Mouse (Mus musculus): ENCODE measurements around the gene 4930455H04Rik.

The 4930455H04Rik gene

DNA sequence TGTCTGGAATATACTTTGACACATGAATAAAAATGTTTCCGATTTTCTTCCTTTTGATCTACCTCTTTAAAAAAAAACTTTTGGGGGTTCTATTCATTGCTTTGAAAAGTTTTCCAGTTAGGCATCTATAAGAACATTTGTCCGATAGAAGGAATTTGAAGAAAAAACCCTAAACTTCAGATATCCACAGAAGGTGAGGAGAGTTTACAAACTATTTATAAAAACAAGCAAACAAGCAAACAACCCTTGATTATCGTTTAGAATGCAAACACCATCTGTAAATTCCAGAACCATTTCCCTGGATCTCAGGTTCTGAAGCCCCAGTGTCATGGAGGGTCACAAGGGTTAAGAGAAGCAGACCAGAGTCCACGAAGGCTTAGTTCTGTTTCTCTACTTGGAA, at the start of gene 4930455H04Rik:
Gene 4930455H04Rik, plus strand, starts transcription at position 301 of the 400 bp plus-strand sequence.
- DNase-seq = no peak

GRCm38 (mm10) chr3:116921535-116921934, 46.5 kb upstream of the 4930455H04Rik start:
- DNase-seq = no peak

GRCm38 (mm10) chr3:116923042-116923441, 45.0 kb upstream of the 4930455H04Rik start:
- DNase-seq = no peak

- no peak for DNase-seq
These were observed 39.1 kb upstream of the 4930455H04Rik start for GRCm38 (mm10) chr3:116928994-116929393.

GRCm38 (mm10) chr3:116933158-116933557, 34.9 kb upstream of the 4930455H04Rik start:
- no peak for DNase-seq

DNA sequence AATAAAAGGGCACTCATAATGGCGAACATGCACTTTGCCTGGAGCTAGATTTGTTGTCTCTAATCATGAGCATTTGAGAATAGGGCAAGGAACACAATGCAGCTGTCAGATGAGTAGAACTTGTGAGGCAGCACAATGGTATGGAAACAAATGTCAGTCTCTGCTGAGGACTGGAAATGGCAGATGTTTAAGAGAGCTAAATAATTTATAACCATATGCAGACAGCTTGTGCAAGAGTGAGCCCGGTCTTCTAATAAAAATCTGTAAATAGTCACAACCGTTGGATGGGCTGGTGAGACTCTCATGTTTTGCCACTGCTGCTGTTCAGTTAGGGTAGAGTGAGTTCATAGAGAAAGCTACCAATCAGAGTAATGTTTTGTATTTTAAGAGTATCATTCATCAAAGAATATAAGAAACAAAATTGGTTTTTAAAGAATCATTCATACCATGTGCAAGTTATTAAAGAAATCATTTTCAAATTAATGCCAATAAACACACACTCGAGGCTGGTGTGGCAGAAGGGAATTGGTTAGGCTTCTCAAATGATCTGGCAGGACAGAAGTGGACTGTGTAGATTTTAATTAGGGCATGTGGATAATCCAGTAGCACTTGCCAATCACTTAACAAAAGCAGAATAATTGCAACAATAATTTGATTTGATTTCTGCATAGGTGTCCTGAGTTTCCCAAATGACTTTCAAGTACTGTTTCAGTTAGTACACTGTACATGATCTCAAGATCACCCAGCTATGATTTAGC, 31.0 kb upstream of the 4930455H04Rik start:
- no peak for DNase-seq

DNA sequence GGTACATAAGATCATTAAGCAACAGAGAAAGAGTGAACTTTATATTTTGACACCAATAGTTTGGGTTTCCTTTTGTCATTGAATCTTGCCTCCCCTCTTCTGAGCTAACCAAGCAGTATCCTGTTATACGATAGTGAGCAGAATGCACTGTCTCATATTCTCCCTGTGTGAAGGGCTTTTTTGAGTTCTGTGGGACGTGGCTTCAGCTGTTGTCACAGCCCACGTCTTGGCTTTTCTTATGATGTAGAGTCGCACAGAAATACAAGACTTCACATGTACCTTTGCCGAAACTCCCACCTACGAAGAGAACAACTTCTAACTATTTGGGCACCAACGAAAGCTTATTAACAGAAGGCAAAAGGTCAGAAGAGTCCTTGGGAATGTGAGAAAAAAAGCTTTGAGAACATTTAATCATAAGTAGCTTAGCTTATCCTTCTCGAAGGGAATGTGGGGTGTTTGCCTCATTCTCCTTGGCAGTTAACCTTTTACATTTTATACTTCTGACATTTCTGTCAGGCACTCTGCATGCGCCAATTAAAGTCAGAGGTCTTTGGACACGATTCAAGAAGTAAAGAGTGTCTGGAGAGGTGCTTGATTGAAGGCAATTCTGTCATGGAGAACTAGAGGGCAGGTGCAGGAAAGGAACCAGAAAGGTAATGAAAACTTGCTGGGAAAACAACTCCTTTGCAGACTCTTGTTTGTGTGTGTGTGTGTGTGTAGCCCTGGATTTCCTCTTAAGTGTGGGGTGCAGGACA, 27.1 kb upstream of the 4930455H04Rik start:
- DNase-seq = no peak

DNA sequence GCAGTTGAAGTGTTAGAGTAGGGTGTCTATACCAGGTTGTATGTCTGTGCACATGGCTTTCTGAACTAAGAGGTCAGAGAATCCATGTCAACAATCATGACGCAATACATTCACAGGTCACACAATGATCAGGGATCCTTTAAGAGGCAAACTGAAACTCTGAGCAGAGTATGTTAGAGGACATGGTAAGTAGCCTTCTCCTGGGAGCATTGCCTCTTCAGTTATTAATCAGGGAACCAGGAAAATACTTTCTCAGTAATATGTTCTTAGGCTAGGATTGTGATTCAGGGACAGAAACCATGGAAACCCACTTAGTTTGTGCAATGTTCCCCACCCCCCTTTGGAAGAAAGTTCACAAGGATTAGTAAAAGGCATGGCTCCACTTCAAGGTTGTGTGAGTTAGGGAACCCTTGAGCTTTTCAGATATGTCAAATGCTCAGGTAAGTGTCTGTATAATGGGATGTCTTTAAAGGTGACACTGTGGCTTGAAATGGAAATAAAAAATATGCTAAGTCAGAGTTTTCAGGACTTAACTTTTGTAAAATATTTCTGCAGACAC, 26.4 kb upstream of the 4930455H04Rik start:
- no peak for DNase-seq

DNA sequence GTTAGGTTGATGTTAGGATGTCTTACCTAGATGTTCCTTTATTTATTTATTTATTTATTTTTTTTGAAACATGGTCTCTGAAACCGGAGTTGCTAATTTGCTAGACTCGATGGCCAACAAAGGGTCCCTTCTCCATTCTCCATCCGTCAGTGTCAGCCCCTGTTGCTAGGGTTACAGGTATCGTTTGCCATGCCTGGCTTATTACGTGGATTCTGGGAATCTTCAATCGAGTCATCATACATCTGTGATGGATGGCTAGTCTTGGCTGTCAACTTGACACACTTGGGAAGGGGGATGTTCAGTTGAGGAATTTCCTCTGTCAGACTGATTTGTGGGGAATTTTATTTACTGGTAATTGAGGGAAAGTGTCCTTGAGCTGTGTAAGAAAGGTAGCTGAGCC, 25.3 kb upstream of the 4930455H04Rik start:
- no peak for DNase-seq

DNA sequence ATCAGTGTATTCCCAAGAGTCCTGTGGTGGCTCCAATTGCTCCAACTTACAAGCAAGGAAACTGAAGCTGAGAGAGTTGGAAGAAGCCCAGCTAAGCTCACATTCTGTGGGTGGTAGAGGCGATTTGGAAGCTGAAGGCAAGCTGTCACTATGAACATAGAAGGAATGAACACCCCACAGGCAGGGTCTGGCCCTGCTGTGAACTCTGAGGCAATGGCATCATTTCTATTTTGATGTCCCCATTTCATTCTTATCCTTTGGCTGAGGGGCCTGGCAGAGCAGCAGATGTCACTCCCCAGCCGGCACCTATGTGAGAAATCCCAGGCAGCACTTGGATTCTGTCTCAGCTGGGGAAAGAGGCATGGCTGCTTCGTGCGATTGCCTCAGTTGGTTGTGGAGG, 24.6 kb upstream of the 4930455H04Rik start:
- DNase-seq = no peak

- DNase-seq = no peak
These were observed 21.6 kb upstream of the 4930455H04Rik start for GRCm38 (mm10) chr3:116946476-116946875.

DNA sequence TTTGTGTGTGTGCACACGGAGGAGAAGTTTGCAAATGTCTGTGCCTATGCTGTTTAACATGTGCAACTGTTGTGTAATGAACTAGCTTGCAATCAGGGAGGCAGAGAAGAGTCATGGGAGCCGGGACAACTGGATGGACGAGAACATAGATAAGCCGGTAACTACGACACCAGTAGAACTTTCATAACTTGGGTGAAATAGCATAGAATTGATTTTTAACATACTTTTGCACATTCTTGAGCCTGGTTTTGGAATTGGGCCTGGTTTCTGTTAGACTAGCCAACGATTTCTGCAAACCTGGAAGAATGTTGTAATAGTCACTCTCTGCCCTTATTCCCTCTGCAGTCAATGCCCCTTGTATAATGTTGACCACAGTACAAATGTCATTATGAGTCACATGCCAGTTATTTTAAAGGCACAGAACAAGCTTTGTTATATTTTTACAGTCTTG, 17.4 kb upstream of the 4930455H04Rik start:
- DNase-seq = no peak

- DNase-seq = no peak
These were observed 16.6 kb upstream of the 4930455H04Rik start for GRCm38 (mm10) chr3:116951489-116951888.

DNA sequence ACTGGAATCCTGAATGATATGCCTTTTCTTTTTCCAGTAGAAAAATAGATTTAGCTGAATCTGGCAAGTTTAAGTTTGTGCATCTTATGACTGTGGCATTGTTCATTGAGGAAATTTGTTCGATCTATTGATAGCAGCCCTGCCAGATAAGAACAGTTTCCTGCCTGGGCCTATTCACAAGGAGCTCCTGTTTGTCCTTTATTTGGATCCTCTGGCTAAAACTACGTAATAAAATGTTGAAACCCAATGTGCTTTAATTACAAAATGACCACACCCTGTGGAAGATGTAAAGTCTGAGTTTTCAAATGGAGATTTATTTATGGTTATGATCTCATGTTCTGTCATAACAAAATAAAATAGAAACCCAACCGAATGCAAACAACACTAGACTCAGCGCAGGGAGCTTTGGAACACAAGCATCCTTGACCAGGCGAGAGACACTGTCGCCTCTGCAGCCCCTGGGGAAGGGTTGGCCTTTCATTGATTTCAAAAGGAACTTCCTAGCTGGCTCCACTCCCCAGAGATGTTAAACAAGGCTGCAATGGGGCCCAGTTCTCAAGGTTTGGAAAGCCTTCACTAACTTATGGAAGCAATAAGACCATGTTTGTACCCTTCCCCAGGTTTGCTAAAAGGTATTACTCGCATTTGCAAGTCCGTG, 15.7 kb upstream of the 4930455H04Rik start:
- no peak for DNase-seq

- DNase-seq = no peak
These were observed 14.7 kb upstream of the 4930455H04Rik start for GRCm38 (mm10) chr3:116953366-116953765.

DNA sequence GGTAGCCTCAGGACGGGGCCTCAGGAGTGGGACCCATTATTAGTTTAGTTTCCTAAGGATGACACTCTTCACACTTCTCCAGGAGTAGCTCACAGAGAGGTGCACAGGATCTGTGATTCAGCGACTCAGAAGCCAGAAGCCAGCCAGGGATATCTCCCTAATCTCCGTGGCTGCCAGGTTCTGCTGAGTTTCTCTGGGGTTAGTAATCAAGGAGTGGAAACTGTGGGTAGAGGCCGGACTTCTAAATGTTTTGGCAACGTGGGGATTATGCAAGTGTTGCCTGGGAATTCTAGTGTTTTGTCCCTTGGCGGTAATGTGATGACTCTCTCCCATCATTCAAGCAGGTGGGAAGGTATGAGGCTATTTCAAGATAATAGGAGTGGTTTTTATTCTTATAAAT, 13.0 kb upstream of the 4930455H04Rik start:
- no peak for DNase-seq

- DNase-seq = no peak
These were observed 7.7 kb upstream of the 4930455H04Rik start for GRCm38 (mm10) chr3:116960414-116960813.

DNA sequence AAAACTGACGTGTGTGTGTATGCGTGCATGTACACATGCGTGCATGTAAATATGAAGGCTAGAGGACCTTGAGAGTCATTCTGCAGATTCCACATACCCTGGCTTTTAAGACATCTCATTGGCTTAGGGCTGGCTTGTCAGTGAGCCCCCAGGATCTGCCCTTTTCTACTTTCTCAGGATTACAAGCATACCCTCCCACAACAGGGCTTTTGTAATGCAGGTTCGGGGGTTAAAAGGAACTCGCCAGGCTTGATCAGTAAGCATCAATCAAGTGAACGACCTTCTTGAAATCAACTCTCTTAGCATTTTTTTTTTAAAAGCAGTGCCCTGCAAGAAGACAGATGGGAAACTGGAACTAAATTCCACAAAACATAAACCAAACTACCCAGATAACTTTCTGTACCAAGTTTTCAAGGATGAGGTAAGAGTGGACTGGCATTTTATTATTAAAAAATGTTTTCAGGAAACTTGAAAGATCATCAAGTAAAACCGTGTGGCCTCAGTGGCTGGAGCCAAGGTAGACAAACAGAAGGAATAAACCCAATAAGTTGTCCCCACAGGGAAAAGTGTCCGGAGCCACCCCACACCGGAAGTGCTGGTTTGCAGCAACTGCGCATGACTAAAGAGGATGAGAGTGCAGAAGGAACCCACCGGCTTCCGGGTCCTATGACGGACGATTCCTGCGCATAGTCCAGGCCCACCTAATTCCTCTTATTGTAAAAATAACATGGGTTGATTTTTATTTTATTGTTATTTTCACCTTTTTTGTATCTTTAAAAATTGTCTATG, 6.5 kb upstream of the 4930455H04Rik start:
- no peak for DNase-seq

GRCm38 (mm10) chr3:116963213-116963612, 4.9 kb upstream of the 4930455H04Rik start:
- no peak for DNase-seq

- DNase-seq = no peak
These were observed 3.6 kb upstream of the 4930455H04Rik start for GRCm38 (mm10) chr3:116964426-116964825.

GRCm38 (mm10) chr3:116966225-116966624, 1.8 kb upstream of the 4930455H04Rik start:
- DNase-seq = no peak

GRCm38 (mm10) chr3:116966800-116967199, 1.3 kb upstream of the 4930455H04Rik start:
- DNase-seq = no peak

Measured in thymus, adult 18-20 months (tissue).